Mouse (Mus musculus): ENCODE measurements around the gene Olfr71. TPM values are rescaled to one million over a fixed set of nuclear protein-coding genes. Genes with fewer than 3 reads are reported as not detected.
A peak's percentile ranks its signal among the peaks of the same experiment; 100 is the strongest.

The Olfr71 gene
- total RNA-seq, 2 experiments from 2014 or later, result not detected

GRCm38 (mm10) chr4:43729126-43729525, 19.1 kb upstream of the Olfr71 start:
- TF ChIP-seq CTCF (IDR thresholded peaks at IDR 0.05), result no peak
- intact Hi-C loops (cut with DNase I), result loop anchor here (5.0 kb wide), 1 partner anchor 133 kb away; no protein-coding TSS in a partner anchor
- no peak for DNase-seq
- Histone ChIP-seq H3K27ac (peak overlapping the region; percentile 95), H3K4me3 (peak overlapping the region; percentile 60)

- peak overlapping the region; percentile 60 for H3K4me3 ChIP-seq
- intact Hi-C loops (cut with DNase I), result loop anchor here (5.0 kb wide), 1 partner anchor 134 kb away; no protein-coding TSS in a partner anchor
- TF ChIP-seq CTCF (IDR thresholded peaks at IDR 0.05), result no peak
Measured at GRCm38 (mm10) chr4:43728576-43728954, 18.5 kb upstream of the Olfr71 start.

GRCm38 (mm10) chr4:43727718-43728575, 17.9 kb upstream of the Olfr71 start:
- intact Hi-C loops (cut with DNase I), result loop anchor here (5.0 kb wide), 1 partner anchor 134 kb away; no protein-coding TSS in a partner anchor
- H3K4me3 ChIP-seq, result peak overlapping the region; percentile 60

More at GRCm38 (mm10) chr4:43728576-43728954, 18.5 kb upstream of the Olfr71 start:
- H3K27ac ChIP-seq, result peak overlapping the region; percentile 95
- peak; percentile 69 for DNase-seq

GRCm38 (mm10) chr4:43726995-43727394, 16.9 kb upstream of the Olfr71 start, which contains the start of gene Hrct1:
Hrct1 (plus strand) TSS chr4:43727188.
- Histone ChIP-seq H3K4me3 (peak within 1 kb of the TSS; percentile 60), H3K27ac (peak within 1 kb of the TSS; percentile 95)
- DNase-seq, result peak; percentile 87
- intact Hi-C loops (cut with DNase I), result loop anchor here (5.0 kb wide), 1 partner anchor 135 kb away; no protein-coding TSS in a partner anchor
- no peak for TF ChIP-seq CTCF (IDR thresholded peaks at IDR 0.05)

More at GRCm38 (mm10) chr4:43727718-43728575, 17.9 kb upstream of the Olfr71 start:
- DNase-seq, result peak; percentile 34
- H3K27ac ChIP-seq, result peak overlapping the region; percentile 95
- TF ChIP-seq CTCF (IDR thresholded peaks at IDR 0.05), result no peak

GRCm38 (mm10) chr4:43726228-43726993, 16.4 kb upstream of the Olfr71 start:
- peak overlapping the region; percentile 37 for H3K4me3 ChIP-seq
- peak; percentile 33 for DNase-seq
- intact Hi-C loops (cut with DNase I), result loop anchor here (5.0 kb wide), 1 partner anchor 136 kb away; no protein-coding TSS in a partner anchor
- TF ChIP-seq CTCF (IDR thresholded peaks at IDR 0.05), result no peak
- peak overlapping the region; percentile 95 for H3K27ac ChIP-seq

- peak overlapping the region; percentile 95; the same call in 1 of the 2 replicates for H3K27ac ChIP-seq
- intact Hi-C loops (cut with DNase I), result loop anchor here (5.0 kb wide), 1 partner anchor 138 kb away; no protein-coding TSS in a partner anchor
- DNase-seq, result peak; percentile 55
- no peak overlapping the region for H3K4me3 ChIP-seq
- TF ChIP-seq CTCF (IDR thresholded peaks at IDR 0.05), result peak; percentile 79
Measured at GRCm38 (mm10) chr4:43724764-43725163, 14.7 kb upstream of the Olfr71 start.

- no peak for TF ChIP-seq CTCF (IDR thresholded peaks at IDR 0.05)
- DNase-seq, result no peak
- intact Hi-C loops (cut with DNase I), result no loop called here
- Histone ChIP-seq H3K27ac (no peak overlapping the region), H3K4me3 (no peak overlapping the region)
Measured at GRCm38 (mm10) chr4:43722191-43722590, 12.1 kb upstream of the Olfr71 start.

- Histone ChIP-seq H3K4me3 (peak overlapping the region; percentile 28; the same call in 1 of the 2 replicates), H3K27ac (peak overlapping the region; percentile 63; the same call in 1 of the 2 replicates)
- DNase-seq, result peak; percentile 35
- TF ChIP-seq CTCF (IDR thresholded peaks at IDR 0.05), result no peak
- intact Hi-C loops (cut with DNase I), result no loop called here
Measured at GRCm38 (mm10) chr4:43720491-43721228, 10.6 kb upstream of the Olfr71 start.

GRCm38 (mm10) chr4:43713652-43714219, 3.7 kb upstream of the Olfr71 start:
- Histone ChIP-seq H3K27ac (no peak overlapping the region), H3K4me3 (no peak overlapping the region)
- intact Hi-C loops (cut with DNase I), result loop anchor here (10.0 kb wide), 1 partner anchor 279 kb away; no protein-coding TSS in a partner anchor
- no peak for TF ChIP-seq CTCF (IDR thresholded peaks at IDR 0.05)
- DNase-seq, result no peak

- peak; percentile 95 for TF ChIP-seq CTCF (IDR thresholded peaks at IDR 0.05)
- DNase-seq, result peak; percentile 86
- no peak overlapping the region for H3K27ac ChIP-seq
- no peak overlapping the region for H3K4me3 ChIP-seq
- intact Hi-C loops (cut with DNase I), result loop anchor here (1.0 to 10.0 kb wide), 2 partner anchors 82 to 277 kb away; no protein-coding TSS in a partner anchor
Measured at GRCm38 (mm10) chr4:43711821-43712220, 1.8 kb upstream of the Olfr71 start.

- H3K27ac ChIP-seq, result no peak overlapping the region
- intact Hi-C loops (cut with DNase I), result no loop called here
- no peak for DNase-seq
- no peak for TF ChIP-seq CTCF (IDR thresholded peaks at IDR 0.05)
- H3K4me3 ChIP-seq, result no peak overlapping the region
Measured at GRCm38 (mm10) chr4:43705991-43706390, 4.1 kb downstream of the Olfr71 start.

Data from gastrocnemius, adult 2 months (tissue).